Mouse (Mus musculus) gastrocnemius, postnatal 36 days (tissue): ENCODE results near the gene Cmip. TPM values are rescaled to one million over a fixed set of nuclear protein-coding genes. Genes with fewer than 3 reads are reported as not detected.

ENCODE experiments used
- microRNA-seq, 2 experiments: library from miRNA; unstranded; fragments of <30 nt; microRNA quantifications; one replicate each; pipeline ENCODE4 v1.2.0; 2021
- total RNA-seq, 2 experiments: library from RNA; stranded (reverse); gene quantifications; 2 replicates each; pipeline ENCODE4 v1.2.3; 2021

The Cmip gene
- total RNA-seq, 2 experiments from 2014 or later, result 7.4 to 9.6 TPM

Small RNA genes within 50 kb of the gene (microRNA-seq; reads per million reads assigned to microRNA genes)
- gene Mir7077, result 0 reads per million in 2 experiments
- 0 reads per million in 2 experiments for gene Mir7078

Other genes with a start within 250 kb of the Cmip start
- gene Pkd1l2, start 174.6 kb upstream of the Cmip start, total RNA-seq, result under 1 TPM; 0.13 to 0.15 TPM
- under 1 TPM in 1 of 2 experiments, not detected in 1; 0.15 TPM for gene Bco1, start 161.2 kb upstream of the Cmip start, total RNA-seq
- gene Gan, start 98.9 kb upstream of the Cmip start, total RNA-seq, result 1 to 10 TPM; 3.9 to 4.5 TPM
- under 1 TPM; 0.59 to 0.61 TPM for gene Plcg2, start 241.2 kb downstream of the Cmip start, total RNA-seq